Mouse (Mus musculus) lung, adult 2 months (tissue): ENCODE measurements at regions not wholly inside any gene's neighbourhood (a gene's known extent, or its start where the extent isn't known, plus 50 kb on each side); places are given as distances from the start of the nearest gene placed in this dataset.

Source experiments
- DNase-seq: peaks from one replicate; pipeline ENCODE4 v3.0.0; 2022
- H3K4me1 ChIP-seq: fragments of 200-500 bp; 2 replicates; pipeline ENCODE4 v1.6.1; 2011; ENCODE audit warnings: low read length; ENCODE audit not compliant: control insufficient read depth, insufficient read depth
- H3K4me3 ChIP-seq: fragments of 200-500 bp; replicated peaks from 2 replicates; pipeline ENCODE3; 2011; ENCODE audit warnings: low read depth, mild to moderate bottlenecking, control low read depth, low read length; ENCODE audit errors: extremely low read depth
- CTCF ChIP-seq: fragments of 200-500 bp; IDR thresholded peaks from 2 replicates; pipeline ENCODE4 v1.5.1; 2011; ENCODE audit warnings: mild to moderate bottlenecking, low read length, control low read depth; ENCODE audit not compliant: insufficient read depth
- POLR2A ChIP-seq: fragments of 200-500 bp; IDR thresholded peaks from 2 replicates; pipeline ENCODE4 v1.6.1; 2011; ENCODE audit warnings: low read depth, mild to moderate bottlenecking, control low read depth, low read length, borderline replicate concordance; ENCODE audit errors: extremely low read depth
- WGBS: fragments of 180-500 bp; shearing (Covaris S2); methylation state at CpG from one replicate; pipeline ENCODE4 v1.1.7; 2018; 5-methylcytosine and 5-hydroxymethylcytosine counted together

GRCm38 (mm10) chr19:14247979-14248378, 334.6 kb downstream of the Olfr1505 start:
- no peaks in the 10 kb centered on the region for H3K4me1 ChIP-seq
- H3K4me3 ChIP-seq = no peak overlapping the region
- TF ChIP-seq CTCF (no peak), POLR2A (no peak)
- 54% methylated on average over 1 of the region's 1 CpGs for WGBS
- DNase-seq = no peak

- no peak for TF ChIP-seq CTCF
- no peak for TF ChIP-seq POLR2A
- 69% methylated on average over 5 of the region's 5 CpGs for WGBS
- Histone ChIP-seq H3K4me1 (no peaks in the 10 kb centered on the region), H3K4me3 (no peak overlapping the region)
- DNase-seq = no peak
These were observed 339.2 kb downstream of the Tle4 start for GRCm38 (mm10) chr19:14258621-14259051.

GRCm38 (mm10) chr19:14259223-14259622, 338.6 kb downstream of the Tle4 start:
- no peak for TF ChIP-seq POLR2A
- TF ChIP-seq CTCF = no peak
- DNase-seq = no peak
- Histone ChIP-seq H3K4me3 (no peak overlapping the region), H3K4me1 (no peaks in the 10 kb centered on the region)
- WGBS = 53% methylated on average over 2 of the region's 2 CpGs

GRCm38 (mm10) chr19:14289331-14289737, 308.5 kb downstream of the Tle4 start:
- no peak for DNase-seq
- Histone ChIP-seq H3K4me1 (no peaks in the 10 kb centered on the region), H3K4me3 (no peak overlapping the region)
- TF ChIP-seq POLR2A = no peak
- no peak for TF ChIP-seq CTCF
- WGBS = 32% methylated on average over 1 of the region's 1 CpGs

- Histone ChIP-seq H3K4me3 (no peak overlapping the region), H3K4me1 (no peaks in the 10 kb centered on the region)
- no peak for TF ChIP-seq CTCF
- no peak for TF ChIP-seq POLR2A
- no peak for DNase-seq
- WGBS = 83% methylated on average over 6 of the region's 6 CpGs
These were observed 306.9 kb downstream of the Tle4 start for GRCm38 (mm10) chr19:14290911-14291310.

GRCm38 (mm10) chr19:14293172-14293571, 304.7 kb downstream of the Tle4 start:
- 57% methylated on average over 3 of the region's 3 CpGs for WGBS
- Histone ChIP-seq H3K4me1 (no peaks in the 10 kb centered on the region), H3K4me3 (no peak overlapping the region)
- no peak for DNase-seq
- no peak for TF ChIP-seq POLR2A
- no peak for TF ChIP-seq CTCF

- no peaks in the 10 kb centered on the region for H3K4me1 ChIP-seq
- WGBS = 84% methylated on average over 6 of the region's 6 CpGs
- H3K4me3 ChIP-seq = no peak overlapping the region
- no peak for DNase-seq
- no peak for TF ChIP-seq POLR2A
- TF ChIP-seq CTCF = no peak
These were observed 296.5 kb downstream of the Tle4 start for GRCm38 (mm10) chr19:14301176-14301943.

- 73% methylated on average over 7 of the region's 7 CpGs for WGBS
- H3K4me3 ChIP-seq = no peak overlapping the region
These were observed 283.6 kb downstream of the Tle4 start for GRCm38 (mm10) chr19:14314301-14314700.

GRCm38 (mm10) chr19:14319677-14320191, 278.1 kb downstream of the Tle4 start:
- DNase-seq = no peak
- no peak for TF ChIP-seq POLR2A
- TF ChIP-seq CTCF = no peak
- 72% methylated on average over 3 of the region's 3 CpGs for WGBS
- no peak overlapping the region for H3K4me3 ChIP-seq
- H3K4me1 ChIP-seq = no peaks in the 10 kb centered on the region

More at GRCm38 (mm10) chr19:14314301-14314700, 283.6 kb downstream of the Tle4 start:
- TF ChIP-seq CTCF (no peak), POLR2A (no peak)
- H3K4me1 ChIP-seq = no peaks in the 10 kb centered on the region
- DNase-seq = no peak

GRCm38 (mm10) chr19:14325353-14326052, 272.3 kb downstream of the Tle4 start:
- no peak for DNase-seq
- no peaks in the 10 kb centered on the region for H3K4me1 ChIP-seq
- TF ChIP-seq POLR2A = no peak
- TF ChIP-seq CTCF = no peak
- H3K4me3 ChIP-seq = no peak overlapping the region
- 81% methylated on average over 9 of the region's 9 CpGs for WGBS
